Mouse (Mus musculus) heart, adult 2 months (tissue): ENCODE measurements around the gene Hist1h2bg. TPM values are rescaled to one million over a fixed set of nuclear protein-coding genes. Genes with fewer than 3 reads are reported as not detected.
"Not testable (repeated sequence)": the region's sequence is repeated elsewhere in the genome, so short reads cannot be mapped to it uniquely, and the experiment has no call there.

ENCODE experiments used
- DNase-seq, 2 experiments: peaks; one replicate each; pipeline ENCODE4 v3.0.0; 2021
- H3K27ac ChIP-seq: fragments of 200-600 bp; 2 replicates; pipeline ENCODE4 v1.8.1; 2022
- H3K27me3 ChIP-seq: fragments of 200-500 bp; 2 replicates; pipeline ENCODE4 v1.6.1; 2012; ENCODE audit warnings: mild to moderate bottlenecking, low read length, inconsistent platforms, mixed read lengths; ENCODE audit not compliant: control insufficient read depth, insufficient read depth
- H3K36me3 ChIP-seq: fragments of 200-500 bp; 2 replicates; pipeline ENCODE4 v1.6.1; 2012; ENCODE audit warnings: low read length, inconsistent platforms; ENCODE audit not compliant: control insufficient read depth, insufficient read depth
- H3K4me1 ChIP-seq: fragments of 200-500 bp; 2 replicates; pipeline ENCODE4 v1.6.1; 2011; ENCODE audit warnings: low read length; ENCODE audit not compliant: control insufficient read depth, insufficient read depth
- H3K4me3 ChIP-seq: fragments of 200-600 bp; 2 replicates; pipeline ENCODE4 v1.8.1; 2022
- H3K79me2 ChIP-seq: fragments of 200-500 bp; replicated peaks from 2 replicates; pipeline ENCODE4 v1.6.1; 2012; ENCODE audit warnings: mild to moderate bottlenecking, inconsistent platforms, low read length, moderate library complexity, mixed read lengths; ENCODE audit not compliant: control insufficient read depth, insufficient read depth
- H3K9ac ChIP-seq: fragments of 200-500 bp; 2 replicates; pipeline ENCODE4 v1.6.1; 2012; ENCODE audit warnings: low read depth, mild to moderate bottlenecking, control low read depth, inconsistent platforms, low read length, mixed read lengths
- CTCF ChIP-seq: fragments of 200-600 bp; IDR thresholded peaks from 2 replicates; pipeline ENCODE4 v1.8.1; 2022; ENCODE audit warnings: antibody characterized with exemption, mild to moderate bottlenecking, moderate library complexity
- EP300 ChIP-seq: fragments of 200-500 bp; IDR thresholded peaks from 2 replicates; pipeline ENCODE4 v1.6.1; 2011; ENCODE audit warnings: low read depth, low read length, control low read depth; ENCODE audit not compliant: insufficient read depth
- POLR2A ChIP-seq: fragments of 200-500 bp; IDR thresholded peaks from 2 replicates; pipeline ENCODE4 v1.6.1; 2011; ENCODE audit warnings: mild to moderate bottlenecking, low read depth, low read length, control low read depth; ENCODE audit not compliant: insufficient read depth
- WGBS: fragments of 180-500 bp; shearing (Covaris S2); methylation state at CpG from one replicate; pipeline ENCODE4 v1.1.7; 2018; 5-methylcytosine and 5-hydroxymethylcytosine counted together
- intact Hi-C: fragments of 180-260 bp; cut with DNase I; formaldehyde crosslinking; loops from one replicate; pipeline ENCODE4 v1.15.1; 2025
- polyA plus RNA-seq: library from polyadenylated mRNA; depleted of rRNA; stranded (reverse); fragments of >200 nt; gene quantifications from 2 replicates; pipeline ENCODE4 v1.2.3, GENCODE M21; 2012
- total RNA-seq, 2 experiments: library from RNA; stranded (reverse); gene quantifications; 2 replicates each; pipeline ENCODE4 v1.2.3; 2021

Hist1h2bg gene
- total and polyA plus RNA-seq, 3 experiments = 3.3 to 19.5 (median 16.4) TPM

GRCm38 (mm10) chr13:23575271-23575851 is 4.2 kb downstream of the Hist1h2bg start, which contains the start of gene Hist1h3d:
Hist1h3d (plus strand) TSS chr13:23575763.
- Histone ChIP-seq H3K4me3 (peak within 1 kb of the TSS; percentile 47), H3K27me3 (no peaks in the 10 kb centered on the region), H3K79me2 (no peaks in the 10 kb centered on the region), H3K36me3 (peaks cover 6% of the 10 kb centered on the region), H3K9ac (peak within 1 kb of the TSS; percentile 52; the same call in 1 of the 2 replicates), H3K27ac (peak within 1 kb of the TSS; percentile 6), H3K4me1 (peaks cover 4% of the 10 kb centered on the region)
- intact Hi-C loops = no loop called here
- 9% methylated on average over 18 of the region's 18 CpGs for WGBS
- DNase-seq = peak in 1 of 2 experiments; percentile 46
- TF ChIP-seq POLR2A = peak; percentile 39; the same call in 1 of the 2 replicates
- TF ChIP-seq EP300 = no peak

DNA sequence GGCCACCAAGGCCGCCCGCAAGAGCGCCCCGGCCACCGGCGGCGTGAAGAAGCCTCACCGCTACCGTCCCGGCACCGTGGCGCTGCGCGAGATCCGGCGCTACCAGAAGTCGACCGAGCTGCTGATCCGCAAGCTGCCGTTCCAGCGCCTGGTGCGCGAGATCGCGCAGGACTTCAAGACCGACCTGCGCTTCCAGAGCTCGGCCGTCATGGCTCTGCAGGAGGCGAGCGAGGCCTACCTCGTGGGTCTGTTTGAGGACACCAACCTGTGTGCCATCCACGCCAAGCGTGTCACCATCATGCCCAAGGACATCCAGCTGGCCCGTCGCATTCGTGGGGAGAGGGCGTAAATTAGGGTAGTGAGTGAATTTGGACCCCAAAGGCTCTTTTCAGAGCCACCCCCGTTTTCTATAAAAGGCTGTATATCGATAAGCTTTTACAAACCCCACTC is 4.7 kb downstream of the Hist1h2bg start:
- H3K4me1 ChIP-seq, H3K79me2 ChIP-seq, DNase-seq, H3K36me3 ChIP-seq, H3K27me3 ChIP-seq, H3K27ac ChIP-seq, intact Hi-C loops: not testable (repeated sequence)
- 13% methylated on average over 15 of the region's 40 CpGs for WGBS
- Histone ChIP-seq H3K4me3 (peak overlapping the region; percentile 47), H3K9ac (peak overlapping the region; percentile 52; the same call in 1 of the 2 replicates)

GRCm38 (mm10) chr13:23576351-23576881 is 5.2 kb downstream of the Hist1h2bg start:
- 61% methylated on average over 7 of the region's 7 CpGs for WGBS
- intact Hi-C loops = no loop called here
- no peak overlapping the region for H3K9ac ChIP-seq

GRCm38 (mm10) chr13:23576906-23577639 is 5.9 kb downstream of the Hist1h2bg start:
- Histone ChIP-seq H3K27me3 (no peaks in the 10 kb centered on the region), H3K27ac (no peak overlapping the region), H3K4me1 (peaks cover 3% of the 10 kb centered on the region), H3K4me3 (no peak overlapping the region), H3K36me3 (peaks cover 5% of the 10 kb centered on the region), H3K79me2 (no peaks in the 10 kb centered on the region), H3K9ac (no peak overlapping the region)
- no peak for TF ChIP-seq EP300
- no peak for TF ChIP-seq CTCF
- no peak for TF ChIP-seq POLR2A
- intact Hi-C loops = no loop called here
- whole genome bisulfite sequencing = 62% methylated on average over 6 of the region's 6 CpGs
- DNase-seq = no peak

More at GRCm38 (mm10) chr13:23576351-23576881, 5.2 kb downstream of the Hist1h2bg start:
- Histone ChIP-seq H3K4me1 (peaks cover 4% of the 10 kb centered on the region), H3K36me3 (peaks cover 6% of the 10 kb centered on the region), H3K27ac (no peak overlapping the region), H3K4me3 (peak overlapping the region; percentile 33; the same call in 1 of the 2 replicates), H3K27me3 (no peaks in the 10 kb centered on the region), H3K79me2 (no peaks in the 10 kb centered on the region)
- TF ChIP-seq EP300 (no peak), CTCF (no peak), POLR2A (no peak)
- DNase-seq = no peak

- Histone ChIP-seq H3K36me3 (peaks cover 4% of the 10 kb centered on the region; the same call in 1 of the 2 replicates), H3K79me2 (no peaks in the 10 kb centered on the region), H3K4me3 (no peak overlapping the region), H3K4me1 (peaks cover 1% of the 10 kb centered on the region), H3K27ac (no peak overlapping the region), H3K27me3 (no peaks in the 10 kb centered on the region), H3K9ac (no peak overlapping the region)
- TF ChIP-seq EP300 = no peak
- no peak for TF ChIP-seq POLR2A
- TF ChIP-seq CTCF = no peak
- WGBS = 96% methylated on average over 1 of the region's 1 CpGs
- DNase-seq = no peak
- intact Hi-C loops = no loop called here
Measured at GRCm38 (mm10) chr13:23577835-23578234, 6.6 kb downstream of the Hist1h2bg start.
